Mouse (Mus musculus): Measurements from ENCODE around the gene Olfr878. TPM values are rescaled to one million over a fixed set of nuclear protein-coding genes. Genes with fewer than 3 reads are reported as not detected.

The Olfr878 gene
- total and polyA plus RNA-seq, 3 experiments: not detected

- H3K9me3 ChIP-seq (replicated peaks; ENCODE audit: low read length): no peaks in the 10 kb centered on the region
- no peak overlapping the region for H3K4me2 ChIP-seq (ENCODE audit: insufficient read depth, low read depth, poor library complexity, severe bottlenecking)
- no peak overlapping the region for H3K9ac ChIP-seq (ENCODE audit: insufficient read depth, low read depth)
- in situ Hi-C loops (cut with MboI; ENCODE audit: low pct_ligation_motif_present, low pct_unique_long_range_greater_than_20kb, low sequenced_read_pairs): no loop called here
- no peaks in the 10 kb centered on the region for H3K27me3 ChIP-seq (replicated peaks)
- TF ChIP-seq ZC3H11A (IDR thresholded peaks at IDR 0.05; ENCODE audit: low read depth, low read length): no peak
- TF ChIP-seq MAX (IDR thresholded peaks at IDR 0.05; ENCODE audit: low read length): no peak
- no peak for TF ChIP-seq CHD2 (IDR thresholded peaks at IDR 0.05; ENCODE audit: low read length)
- no peak for TF ChIP-seq SMC3 (IDR thresholded peaks at IDR 0.05; ENCODE audit: low read depth, low read length)
- no peak for TF ChIP-seq ZNF384 (IDR thresholded peaks at IDR 0.05; ENCODE audit: low read depth, low read length)
- DNase-seq (ENCODE audit: extremely low read depth): no peak
- no peaks in the 10 kb centered on the region for H3K79me2 ChIP-seq (replicated peaks; ENCODE audit: control insufficient read depth, extremely low read depth, insufficient read depth, poor library complexity, severe bottlenecking)
- dilution Hi-C loops (cut with MboI; ENCODE audit: extremely low pct_ligation_motif_present, extremely low pct_unique_long_range_greater_than_20kb, low sequenced_read_pairs): no loop called here
- no peak overlapping the region for H3K4me3 ChIP-seq (replicated peaks in 1 of 3; ENCODE audit: low read depth in 2 of 3, low read length in 2 of 3, poor library complexity in 1 of 3)
- H3K36me3 ChIP-seq (replicated peaks in 1 of 2; ENCODE audit: control insufficient read depth in 1 of 2, insufficient read depth in 1 of 2, low read length in 1 of 2): no peaks in the 10 kb centered on the region
- no peak overlapping the region for H3K27ac ChIP-seq (ENCODE audit: insufficient read depth, low read depth)
- H3K4me1 ChIP-seq (ENCODE audit: control insufficient read depth in 1 of 2, insufficient read depth in 2 of 2): no peaks in the 10 kb centered on the region
Observed at GRCm38 (mm10) chr9:37890960-37891359, 26.7 kb upstream of the Olfr878 start.

- in situ Hi-C loops (cut with MboI; ENCODE audit: low pct_ligation_motif_present, low pct_unique_long_range_greater_than_20kb, low sequenced_read_pairs): no loop called here
- H3K79me2 ChIP-seq (replicated peaks; ENCODE audit: control insufficient read depth, extremely low read depth, insufficient read depth, poor library complexity, severe bottlenecking): no peaks in the 10 kb centered on the region
- TF ChIP-seq IRF4 (IDR thresholded peaks at IDR 0.05; ENCODE audit: low read depth, low read length): no peak
- TF ChIP-seq MEF2A (IDR thresholded peaks at IDR 0.05; ENCODE audit: borderline replicate concordance, low read depth, low read length): no peak
- no peak for TF ChIP-seq SMC3 (IDR thresholded peaks at IDR 0.05; ENCODE audit: low read depth, low read length)
- no peak for TF ChIP-seq MAFK (IDR thresholded peaks at IDR 0.05; ENCODE audit: insufficient replicate concordance, low read length)
- TF ChIP-seq CTCF (conservative IDR thresholded peaks at IDR 0.05 in 1 of 2, IDR thresholded peaks at IDR 0.05 in 1 of 2; ENCODE audit: low read depth in 2 of 2, low read length in 2 of 2): no peak
- TF ChIP-seq UBTF (IDR thresholded peaks at IDR 0.05; ENCODE audit: low read depth, low read length): no peak
- TF ChIP-seq ZNF384 (IDR thresholded peaks at IDR 0.05; ENCODE audit: low read depth, low read length): no peak
- no peak for TF ChIP-seq ZKSCAN1 (IDR thresholded peaks at IDR 0.05; ENCODE audit: borderline replicate concordance, low read depth, low read length)
- TF ChIP-seq CHD2 (IDR thresholded peaks at IDR 0.05; ENCODE audit: low read length): no peak
- no peak for TF ChIP-seq POLR2A (IDR thresholded peaks at IDR 0.05; ENCODE audit: low read depth, low read length)
- TF ChIP-seq KAT2A (IDR thresholded peaks at IDR 0.05; ENCODE audit: insufficient replicate concordance, low read length): no peak
- no peak for TF ChIP-seq PAX5 (IDR thresholded peaks at IDR 0.05; ENCODE audit: low read length)
- TF ChIP-seq MXI1 (IDR thresholded peaks at IDR 0.05; ENCODE audit: low read depth, low read length): no peak
- no peak for TF ChIP-seq MAZ (IDR thresholded peaks at IDR 0.05; ENCODE audit: low read depth, low read length)
- no peak for TF ChIP-seq RAD21 (IDR thresholded peaks at IDR 0.05; ENCODE audit: low read depth, low read length)
- no peaks in the 10 kb centered on the region for H3K9me3 ChIP-seq (replicated peaks; ENCODE audit: low read length)
- H3K4me1 ChIP-seq (ENCODE audit: control insufficient read depth in 1 of 2, insufficient read depth in 2 of 2): no peaks in the 10 kb centered on the region
- no peak for DNase-seq (ENCODE audit: extremely low read depth)
- no peak within 1 kb of the TSS for H3K4me2 ChIP-seq (ENCODE audit: insufficient read depth, low read depth, poor library complexity, severe bottlenecking)
- H3K9ac ChIP-seq (ENCODE audit: insufficient read depth, low read depth): no peak within 1 kb of the TSS
- no peak within 1 kb of the TSS for H3K27ac ChIP-seq (ENCODE audit: insufficient read depth, low read depth)
- no peaks in the 10 kb centered on the region for H3K36me3 ChIP-seq (replicated peaks in 1 of 2; ENCODE audit: control insufficient read depth in 1 of 2, insufficient read depth in 1 of 2, low read length in 1 of 2)
- dilution Hi-C loops (cut with MboI; ENCODE audit: extremely low pct_ligation_motif_present, extremely low pct_unique_long_range_greater_than_20kb, low sequenced_read_pairs): no loop called here
- H3K27me3 ChIP-seq (replicated peaks): no peaks in the 10 kb centered on the region
- H3K4me3 ChIP-seq (replicated peaks in 1 of 3; ENCODE audit: low read depth in 2 of 3, low read length in 2 of 3, poor library complexity in 1 of 3): no peak within 1 kb of the TSS
Observed at GRCm38 (mm10) chr9:37896661-37897060, 21.0 kb upstream of the Olfr878 start, which contains the start of gene Olfr145. Gene Olfr145, plus strand, starts transcription at chr9:37896724.
